Mouse (Mus musculus): Measurements from ENCODE around the gene Krtap19-4.

Gene Krtap19-4

GRCm38 (mm10) chr16:88884989-88885388, at the start of gene Krtap19-4:
Gene Krtap19-4, minus strand, starts transcription at chr16:88885089.
- no peak for DNase-seq (ENCODE audit: low spot score)

DNA sequence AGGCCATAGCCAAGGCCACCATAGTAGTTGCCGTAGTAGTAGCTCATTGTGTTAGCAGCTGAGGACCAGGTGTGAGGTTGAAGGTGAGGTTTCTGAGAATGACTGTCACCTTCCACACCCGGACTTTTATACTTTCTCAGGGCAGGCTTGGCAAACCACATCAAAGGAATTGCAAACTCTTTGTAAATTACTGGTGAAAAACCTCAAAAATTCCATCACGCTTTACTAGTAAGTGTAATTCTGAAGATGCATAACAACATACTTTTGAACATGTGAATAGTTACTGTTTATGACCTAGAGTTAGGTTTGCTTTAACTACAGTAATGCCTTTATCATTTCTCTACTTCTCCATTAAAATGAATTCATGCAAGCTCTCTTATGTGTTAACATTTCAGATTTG, 47.3 kb upstream of the Krtap19-4 start, which contains the start of gene Krtap19-9b:
Krtap19-9b (minus strand) TSS at position 101 of the 400 bp plus-strand sequence.
- no peak for DNase-seq (ENCODE audit: low spot score)

- no peak for DNase-seq (ENCODE audit: low spot score)
These were observed 11.5 kb upstream of the Krtap19-4 start, which contains the start of gene Krtap19-5 for GRCm38 (mm10) chr16:88896357-88896756. Gene Krtap19-5, minus strand, starts transcription at chr16:88896457.

DNA sequence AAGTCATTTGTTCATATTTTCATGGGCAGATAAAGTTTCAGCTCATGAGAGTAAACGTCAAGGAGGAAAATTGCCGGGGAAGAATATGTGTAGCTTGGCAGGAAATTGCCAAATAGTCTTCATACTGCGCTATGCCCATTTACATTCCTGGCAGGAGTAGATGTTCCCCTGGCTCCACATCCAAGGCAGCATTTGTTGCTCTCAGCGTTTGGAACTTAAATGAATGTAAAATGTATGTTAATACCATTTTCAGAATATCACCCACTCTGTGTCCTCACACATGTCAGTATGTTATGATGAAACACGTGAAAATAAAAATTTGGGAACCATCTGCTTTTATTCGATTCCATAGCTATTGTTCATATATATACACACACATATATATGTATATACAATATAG, 2.0 kb upstream of the Krtap19-4 start:
- no peak for DNase-seq (ENCODE audit: low spot score)

DNA sequence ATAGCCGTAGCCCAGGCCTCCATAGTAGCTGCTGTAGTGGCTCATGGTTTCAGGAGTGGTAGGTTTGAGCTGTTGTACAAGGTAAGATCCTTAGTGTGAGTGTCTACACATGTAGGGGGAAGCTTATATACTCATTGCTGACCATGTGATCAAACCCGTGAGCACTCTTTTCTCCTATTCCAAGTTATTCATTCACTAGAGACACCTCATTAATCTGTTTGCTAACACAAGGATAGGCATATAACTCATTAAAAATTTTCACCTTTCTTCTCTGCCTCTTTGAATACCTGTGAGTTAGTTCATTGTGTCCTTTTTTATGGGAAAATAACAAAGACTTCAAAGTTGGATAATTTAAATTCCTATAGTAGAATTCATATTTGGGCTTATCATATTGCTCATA, 7.0 kb downstream of the Krtap19-4 start, which contains the start of gene Krtap19-3:
Krtap19-3 (minus strand) TSS at position 101 of the 400 bp plus-strand sequence.
- DNase-seq (ENCODE audit: low spot score): no peak

GRCm38 (mm10) chr16:88874169-88874568, 10.7 kb downstream of the Krtap19-4 start, which contains the start of gene Krtap19-2:
Gene Krtap19-2, minus strand, starts transcription at chr16:88874269.
- DNase-seq (ENCODE audit: low spot score): no peak

DNA sequence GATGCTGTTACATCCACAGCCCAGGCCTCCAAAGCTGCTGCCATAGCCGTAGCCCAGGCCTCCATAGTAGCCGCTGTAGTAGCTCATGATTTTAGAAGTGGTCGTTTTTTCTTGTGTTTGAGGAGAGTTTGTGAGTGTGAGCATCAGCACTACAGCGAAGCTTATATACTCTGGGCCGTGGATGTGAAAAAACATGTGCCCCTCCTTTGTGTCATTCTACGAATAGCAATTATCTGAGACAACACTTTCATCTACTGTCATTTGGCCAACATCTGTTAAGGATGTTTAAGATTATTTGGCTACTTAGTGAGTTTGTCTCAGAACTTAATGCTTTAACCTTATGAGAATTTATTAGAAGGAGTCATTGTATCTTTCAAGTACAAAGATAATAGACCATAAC, 15.6 kb downstream of the Krtap19-4 start, which contains the start of gene Krtap19-1:
Krtap19-1 (minus strand) TSS at position 101 of the 400 bp plus-strand sequence.
- no peak for DNase-seq (ENCODE audit: low spot score)

DNA sequence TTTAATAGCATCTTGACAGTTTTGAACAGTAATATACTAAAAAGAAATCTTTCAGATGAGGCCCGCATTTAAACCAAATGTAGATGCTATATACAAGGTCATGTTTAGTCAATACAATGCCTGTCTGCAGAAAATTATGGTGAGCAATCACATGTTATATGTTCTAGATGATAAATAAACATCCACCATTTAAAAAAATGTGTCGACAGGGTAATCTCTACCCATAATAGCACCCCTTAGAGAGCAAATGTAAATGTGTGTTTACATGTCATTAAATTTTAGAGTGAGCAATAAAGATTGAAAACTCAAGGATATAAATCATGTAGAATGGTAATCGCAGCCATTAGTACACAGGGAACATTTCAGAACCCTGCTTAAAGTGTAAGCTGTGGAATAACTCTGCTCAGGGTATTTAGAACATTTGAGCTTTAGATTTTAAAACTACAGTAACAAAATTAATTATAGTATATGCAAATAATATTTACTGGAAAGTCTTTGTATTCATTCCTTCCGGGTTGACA, 19.9 kb downstream of the Krtap19-4 start:
- no peak for DNase-seq (ENCODE audit: low spot score)

- no peak for DNase-seq (ENCODE audit: low spot score)
These were observed 33.4 kb downstream of the Krtap19-4 start for GRCm38 (mm10) chr16:88851450-88851849.

DNA sequence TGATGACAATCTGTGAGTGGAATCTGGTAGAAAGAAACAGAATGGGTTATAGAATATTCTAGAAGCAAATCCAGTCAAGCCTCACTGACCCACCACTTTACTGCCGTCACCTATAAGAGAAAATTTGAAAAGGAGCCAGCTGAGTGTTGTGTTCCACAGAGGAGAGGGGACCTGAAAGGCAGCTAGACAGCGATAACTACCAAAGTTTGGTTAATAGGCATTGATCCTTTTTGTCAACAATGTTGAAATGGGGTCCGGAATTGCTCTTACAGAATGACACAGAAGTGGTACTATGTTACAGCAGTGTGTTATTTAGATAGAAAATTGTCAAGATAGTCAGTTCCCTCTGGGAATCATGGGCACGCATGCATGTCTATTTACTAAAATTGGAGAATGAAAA, 36.3 kb downstream of the Krtap19-4 start:
- DNase-seq (ENCODE audit: low spot score): no peak

GRCm38 (mm10) chr16:88847363-88847762, 37.5 kb downstream of the Krtap19-4 start:
- DNase-seq (ENCODE audit: low spot score): no peak
